Mouse (Mus musculus) CD4-positive, CD25-positive, alpha-beta regulatory T cell, adult 4 months (primary cell): ENCODE data around the gene Smcr8. TPM values are rescaled to one million over a fixed set of nuclear protein-coding genes. Genes with fewer than 3 reads are reported as not detected.

Experiments
- ATAC-seq: one replicate; pipeline ENCODE4 v1.8.0; 2017
- polyA plus RNA-seq, 2 experiments: library from polyadenylated mRNA; unstranded; fragments of 100-300 nt; shearing (Covaris generic); gene quantifications; one replicate each; pipeline ENCODE4 v1.2.1; 2017

The Smcr8 gene
- polyA plus RNA-seq: 1 to 10 TPM; 5.7 to 6.6 TPM

DNA sequence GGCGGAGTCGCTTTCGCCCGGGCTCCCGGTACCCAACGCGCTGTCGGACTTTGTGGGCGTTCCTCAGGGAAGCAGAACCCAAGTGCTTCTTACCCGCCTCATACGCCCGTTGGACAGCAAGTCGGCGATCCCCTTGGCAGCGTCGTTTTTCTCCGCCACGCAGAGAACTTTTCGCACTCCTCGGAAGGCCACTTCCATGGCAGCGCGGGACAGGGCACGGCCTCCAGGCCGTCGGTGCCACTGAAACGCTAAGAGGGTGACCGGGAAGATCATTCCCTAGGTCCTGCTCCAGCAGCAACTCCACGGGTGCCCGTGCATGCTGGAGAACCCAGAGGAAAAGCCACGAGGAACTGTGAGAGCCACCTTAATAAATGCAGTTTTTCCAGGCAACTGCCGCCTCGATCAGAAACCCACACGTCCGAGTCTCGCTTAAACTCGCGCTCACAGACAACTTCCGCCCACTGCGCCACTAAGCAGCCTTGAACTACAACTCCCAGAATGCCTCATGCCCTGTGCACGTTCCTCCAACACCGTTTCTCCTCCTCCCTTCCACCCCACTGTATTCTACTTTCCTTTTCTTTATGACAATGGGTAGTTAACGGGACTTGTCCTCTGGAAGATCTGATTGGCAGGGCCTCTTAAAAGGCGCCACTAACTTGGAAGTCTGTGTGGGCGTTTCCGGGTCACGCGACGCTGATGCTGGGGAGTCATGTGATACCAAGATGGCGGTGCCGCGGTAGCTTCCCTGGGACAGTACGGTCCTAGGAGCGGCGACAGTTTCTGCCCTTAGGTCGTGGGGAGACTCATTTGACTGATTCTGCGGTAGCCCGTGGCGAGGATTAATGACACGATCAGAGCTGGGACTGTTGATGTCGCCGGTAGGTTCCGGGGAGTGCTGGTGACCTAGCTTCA lies at the start of gene Smcr8, which contains the start of gene Top3a:
Gene Smcr8, plus strand, starts transcription at position 696 of the 912 bp plus-strand sequence.
Gene Top3a, minus strand, starts transcription at position 537 of the 912 bp plus-strand sequence.
- ATAC-seq: peak; percentile 95

DNA sequence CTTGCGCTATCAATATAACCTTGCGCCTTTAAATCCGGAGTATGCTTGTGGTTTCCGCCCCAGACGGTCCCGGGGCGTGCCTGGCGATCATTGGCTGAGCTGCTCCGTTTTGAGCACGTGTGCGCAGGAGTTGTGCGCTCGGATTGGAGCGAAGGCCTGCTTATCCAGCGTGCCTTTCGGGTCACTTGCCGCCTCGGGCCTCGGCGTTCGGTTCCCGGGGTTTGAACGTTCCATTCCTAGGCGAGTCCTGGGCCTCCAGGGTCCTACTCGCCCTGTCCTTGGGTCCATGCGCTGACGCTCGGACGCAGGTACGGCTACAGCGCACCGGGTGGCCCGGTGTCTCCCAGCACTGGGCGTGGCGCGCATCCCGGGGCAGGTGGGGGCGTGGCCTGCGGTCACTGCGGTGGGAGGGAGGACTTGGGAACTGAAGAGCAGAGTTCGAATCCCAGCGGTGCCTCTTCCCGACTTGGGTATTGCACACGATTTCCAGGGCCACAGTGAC lies 49.0 kb upstream of the Smcr8 start, which contains the start of gene Mief2:
Gene Mief2, plus strand, starts transcription at position 139 of the 502 bp plus-strand sequence.
- peak; percentile 94 for ATAC-seq

DNA sequence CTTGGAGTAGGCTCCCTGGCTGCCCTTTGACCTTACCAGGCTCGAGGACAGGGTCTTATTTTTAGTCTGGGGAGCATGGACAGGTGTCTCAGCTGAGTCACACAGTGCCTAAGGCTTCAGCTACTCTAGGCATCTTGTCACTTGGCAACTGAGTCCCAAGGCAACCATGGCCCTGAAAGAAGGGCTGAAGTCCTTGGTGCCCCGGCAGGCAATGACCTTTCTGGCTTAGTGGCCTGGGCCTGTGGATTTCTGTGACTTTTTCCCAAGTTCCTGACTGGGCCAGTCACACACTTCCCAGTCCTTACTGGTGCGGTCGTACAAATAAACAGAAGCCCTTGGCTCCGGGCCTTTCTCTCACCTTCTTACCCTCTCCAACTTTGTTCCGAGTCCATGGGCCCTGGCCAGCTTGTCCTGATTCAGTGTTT lies 48.1 kb upstream of the Smcr8 start:
- no peak for ATAC-seq

DNA sequence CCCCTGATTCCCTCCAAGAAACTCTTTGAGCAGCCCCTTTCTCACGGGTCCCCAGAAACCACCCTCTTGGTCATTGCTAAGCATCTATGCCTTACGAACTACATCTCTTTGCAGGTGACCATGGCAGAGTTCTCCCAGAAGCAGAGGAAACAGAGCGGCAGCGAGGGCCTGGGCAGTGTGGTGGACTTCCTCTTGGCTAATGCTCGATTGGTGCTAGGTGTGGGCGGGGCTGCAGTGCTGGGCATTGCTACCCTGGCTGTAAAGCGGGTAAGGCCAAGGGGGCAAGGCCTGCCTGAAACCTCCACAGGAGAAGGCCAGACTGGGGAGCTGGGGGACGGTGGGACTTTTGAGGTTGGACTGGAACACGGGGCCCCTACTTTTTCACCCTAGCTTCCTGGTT lies 47.2 kb upstream of the Smcr8 start:
- ATAC-seq: no peak

DNA sequence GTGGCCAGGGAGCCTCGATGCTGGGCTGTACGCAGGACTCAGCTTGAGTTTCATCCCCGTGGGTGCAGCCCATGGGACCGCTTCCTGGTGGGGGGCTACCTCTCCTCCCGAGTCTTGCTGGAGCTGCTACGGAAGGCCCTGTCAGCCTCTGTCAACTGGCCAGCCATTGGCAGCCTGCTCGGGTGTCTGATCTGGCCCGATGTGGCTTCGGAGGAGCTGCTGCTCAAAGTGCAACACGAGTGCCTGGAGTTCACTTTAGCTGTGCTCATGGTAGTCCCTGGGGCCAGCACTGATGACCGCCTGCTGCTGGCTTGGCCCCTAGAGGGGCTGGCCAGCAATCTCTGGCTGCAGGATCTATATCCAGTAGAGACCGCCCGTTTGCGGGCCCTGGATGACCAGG lies 46.1 kb upstream of the Smcr8 start:
- no peak for ATAC-seq

DNA sequence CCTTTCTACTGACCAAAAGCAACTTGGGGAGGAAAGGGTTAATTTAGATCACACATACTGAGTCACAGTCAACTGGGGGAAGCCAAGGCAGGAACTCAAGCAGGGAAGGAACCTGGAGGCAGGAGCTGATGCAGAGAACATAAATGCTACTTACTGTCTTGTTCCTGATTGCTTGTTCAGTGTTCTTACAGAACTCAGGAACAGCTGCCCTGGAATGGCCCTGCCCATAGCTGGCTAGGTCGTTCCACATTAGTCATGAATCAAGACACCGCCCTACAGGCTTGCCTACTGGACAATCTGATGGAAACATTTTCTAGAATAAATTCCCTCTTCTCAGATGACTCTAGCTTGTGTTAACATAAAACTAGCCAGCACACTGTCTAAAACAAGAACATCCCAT lies 43.1 kb upstream of the Smcr8 start:
- no peak for ATAC-seq

DNA sequence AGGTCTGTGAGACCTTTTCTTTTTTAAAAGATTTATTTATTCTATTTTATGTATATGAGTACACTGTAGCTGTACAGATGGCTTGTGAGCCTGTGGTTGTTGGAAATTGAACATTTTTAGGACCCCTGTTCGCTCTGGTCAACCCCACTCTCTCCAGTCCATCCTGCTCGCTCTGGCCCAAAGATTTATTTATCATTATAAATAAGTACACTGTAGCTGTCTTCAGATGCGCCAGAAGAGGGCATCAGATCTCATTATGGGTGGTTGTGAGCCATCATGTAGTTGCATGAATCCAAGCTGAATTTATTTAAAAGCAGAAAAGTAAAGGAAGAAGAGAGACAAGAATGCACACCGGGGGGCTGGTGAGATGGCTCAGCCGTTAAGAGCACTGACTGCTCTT lies 42.1 kb upstream of the Smcr8 start:
- ATAC-seq: no peak

DNA sequence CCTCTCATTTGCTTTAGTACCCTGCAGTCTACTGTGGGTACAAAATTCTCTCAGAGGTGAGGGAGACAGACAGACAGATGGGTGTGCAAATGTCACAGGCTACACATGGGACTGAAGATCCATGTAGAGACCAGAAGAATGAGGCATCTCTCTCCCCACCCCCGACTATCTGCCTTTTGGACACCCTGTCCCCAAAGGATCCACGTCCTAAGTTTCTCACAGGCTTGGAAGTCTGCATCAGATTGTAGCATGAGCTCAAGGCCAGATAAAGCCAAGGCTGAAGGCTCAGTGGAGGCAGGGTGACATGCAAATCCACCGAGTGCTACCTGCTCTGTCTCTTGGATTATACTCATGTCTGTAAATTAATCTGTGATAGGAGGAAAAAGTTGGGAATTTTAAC lies 40.8 kb upstream of the Smcr8 start:
- no peak for ATAC-seq

DNA sequence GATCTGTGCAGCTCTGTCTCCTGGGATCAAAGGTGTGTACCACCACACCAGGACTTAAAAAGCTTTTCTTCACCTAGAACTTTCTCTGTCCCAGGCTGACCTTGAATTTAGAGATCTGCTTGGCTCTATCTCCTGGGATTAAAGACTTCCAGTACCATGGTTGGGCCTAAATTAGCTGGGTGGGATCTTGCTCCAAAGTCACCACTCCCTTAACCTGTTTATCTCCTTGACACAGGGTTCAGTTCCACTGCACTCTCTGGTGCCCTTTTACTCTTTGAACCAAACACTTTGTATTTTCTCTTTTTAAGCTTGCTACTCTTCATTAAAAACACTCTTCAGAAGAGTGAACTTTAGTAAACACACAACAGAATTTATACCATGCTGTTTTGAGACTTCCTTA lies 39.9 kb upstream of the Smcr8 start:
- no peak for ATAC-seq

DNA sequence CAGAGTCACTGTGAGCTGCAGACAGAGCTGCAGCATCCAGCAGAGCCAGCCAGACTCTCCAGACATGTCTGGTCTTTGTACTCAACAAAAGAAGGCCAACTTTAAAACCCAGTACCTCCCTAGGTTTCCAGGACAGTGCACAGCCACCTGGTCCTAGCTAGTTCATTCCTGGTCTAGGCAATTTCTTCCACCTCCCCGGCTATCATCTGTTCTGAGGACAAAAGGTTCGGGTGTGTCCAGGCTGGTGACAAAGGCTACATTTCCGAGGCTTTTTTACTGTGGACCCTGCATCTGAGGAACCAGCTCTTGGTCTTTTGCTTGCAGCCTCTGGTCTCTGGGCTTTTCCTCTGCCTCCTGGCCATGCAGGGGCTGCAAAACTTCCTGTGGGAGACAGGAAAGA lies 37.0 kb upstream of the Smcr8 start:
- no peak for ATAC-seq

DNA sequence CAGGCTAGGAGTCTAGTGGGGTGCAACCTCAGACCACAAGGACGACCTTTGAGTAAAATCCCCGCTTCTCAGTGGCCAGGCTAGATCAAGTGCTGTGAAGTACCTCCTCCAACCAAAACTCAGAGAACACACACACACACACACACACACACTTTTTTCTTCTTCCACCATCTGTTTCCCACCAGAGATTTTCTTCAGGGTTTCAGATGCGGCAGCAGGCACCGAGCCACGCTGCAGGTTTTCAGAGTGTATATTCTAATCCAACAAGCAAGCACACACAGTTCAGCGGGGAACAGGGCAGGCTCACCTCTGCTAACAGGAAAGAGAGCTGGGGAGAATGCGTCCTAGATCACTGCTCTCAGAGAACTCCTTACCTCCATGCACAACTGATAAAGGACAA lies 21.8 kb upstream of the Smcr8 start:
- ATAC-seq: no peak

DNA sequence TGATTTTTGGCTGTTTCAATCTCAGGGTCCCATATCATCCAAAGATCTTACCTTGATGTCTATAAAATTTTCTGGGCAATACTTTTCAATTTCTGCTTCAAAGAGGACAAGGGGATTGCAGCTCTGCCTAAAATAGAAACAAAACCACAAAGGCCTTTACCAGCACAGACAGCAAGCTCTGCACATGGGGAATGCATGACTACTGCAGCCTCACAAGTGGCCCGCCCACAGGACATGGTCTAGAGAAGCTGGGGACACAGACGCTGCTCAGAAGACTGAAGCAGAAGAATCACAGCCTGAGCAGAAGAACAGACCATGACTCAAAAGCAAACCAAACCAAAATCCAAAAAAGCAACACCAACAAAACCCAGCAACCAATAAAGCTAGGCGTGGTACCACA lies 15.6 kb upstream of the Smcr8 start:
- no peak for ATAC-seq

DNA sequence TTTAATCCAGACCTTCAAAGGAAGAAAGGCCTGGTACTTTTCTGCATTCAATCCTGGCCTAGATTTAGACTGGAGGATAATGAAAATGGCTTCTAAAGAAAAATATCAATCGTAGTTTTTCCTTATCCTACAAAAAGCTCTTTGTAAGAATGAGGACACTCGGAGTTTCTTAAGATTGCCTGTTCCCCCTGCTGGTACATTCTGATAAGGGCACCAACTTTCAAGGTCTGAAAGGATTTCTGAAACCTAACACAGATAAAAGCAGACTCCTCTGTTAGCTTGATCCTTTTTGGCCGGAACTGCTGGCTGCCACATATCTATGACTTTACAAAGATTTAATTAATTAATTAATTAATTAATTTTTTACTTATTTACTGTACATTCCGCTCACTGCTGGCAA lies 10.4 kb upstream of the Smcr8 start:
- no peak for ATAC-seq

DNA sequence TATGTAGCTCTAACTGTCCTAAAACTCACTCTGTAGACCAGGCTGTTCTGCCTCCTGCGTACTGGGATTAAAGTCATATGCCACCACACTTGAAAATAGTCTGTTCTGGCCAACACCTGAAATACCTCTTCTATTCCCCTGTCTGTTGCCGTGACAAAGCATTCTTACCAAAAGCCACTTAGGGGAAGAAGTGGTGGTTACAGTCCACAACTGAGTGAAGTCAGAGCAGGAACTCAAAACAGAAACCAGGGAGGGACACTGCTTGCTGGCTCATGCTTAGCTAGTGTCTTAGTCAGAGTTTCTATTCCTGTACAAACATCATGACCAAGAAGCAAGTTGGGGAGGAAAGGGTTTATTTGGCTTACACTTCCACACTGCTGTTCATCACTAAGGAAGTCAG lies 8.0 kb upstream of the Smcr8 start:
- no peak for ATAC-seq

DNA sequence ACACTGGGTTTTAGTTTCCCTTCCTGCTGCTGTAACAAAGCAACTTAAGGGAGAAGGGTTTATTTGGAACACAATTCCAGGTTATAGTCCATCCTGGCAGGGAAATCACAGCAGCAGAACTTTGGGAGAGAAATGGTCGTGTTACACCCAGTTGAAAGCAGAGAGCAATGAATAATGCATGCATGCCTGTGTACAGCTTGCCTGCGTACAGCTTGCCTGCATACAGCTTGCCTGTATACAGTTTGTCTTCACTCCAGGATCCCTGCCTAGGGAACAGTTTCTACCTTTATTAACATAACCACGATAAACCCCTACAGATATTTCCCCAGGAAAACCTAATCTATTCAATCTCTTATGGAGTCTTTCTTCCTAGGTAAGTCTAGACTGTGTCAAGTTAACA lies 6.5 kb upstream of the Smcr8 start:
- no peak for ATAC-seq

DNA sequence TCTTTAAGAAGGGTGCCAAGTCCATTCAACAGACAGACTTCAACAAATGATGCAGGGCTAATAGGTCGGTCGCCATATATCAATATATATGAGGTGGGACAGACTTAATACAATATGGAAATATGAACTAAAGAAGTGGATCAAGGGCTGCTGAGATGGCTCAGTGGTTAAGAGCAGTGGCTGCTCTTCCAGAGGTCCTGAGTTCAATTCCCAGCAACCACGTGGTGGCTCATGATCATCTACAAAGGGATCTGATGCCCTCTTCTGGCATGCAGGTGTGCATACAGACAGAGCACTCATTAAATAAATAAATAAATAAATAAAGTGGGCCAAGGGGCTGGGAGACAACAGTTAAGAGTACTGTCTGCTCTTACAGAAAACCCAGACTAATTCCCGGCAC lies 5.2 kb upstream of the Smcr8 start:
- no peak for ATAC-seq

DNA sequence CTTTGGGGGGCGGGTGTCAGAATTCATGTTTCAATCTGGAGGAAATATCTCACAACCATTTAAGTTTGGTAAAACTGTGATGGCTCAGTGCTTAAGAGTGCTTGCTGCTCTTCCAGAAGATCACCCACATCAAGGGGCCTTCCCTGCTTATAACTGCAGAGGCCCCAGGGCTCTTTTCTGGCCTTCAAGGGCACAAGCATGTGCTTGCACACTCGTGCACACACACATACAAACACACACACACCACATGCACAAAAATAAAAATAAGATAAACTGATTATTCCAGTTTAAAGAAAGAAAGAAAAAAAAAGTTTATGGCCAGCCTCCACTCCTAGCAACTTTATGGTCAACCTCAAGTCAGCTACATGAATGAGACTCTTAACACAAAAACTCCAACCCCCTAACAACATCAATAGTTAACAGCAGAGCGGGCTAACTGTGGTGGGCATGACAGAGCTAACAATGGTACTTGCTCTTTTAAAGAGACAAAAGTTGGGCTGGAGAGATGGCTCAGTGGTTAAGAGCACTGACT lies 3.1 kb upstream of the Smcr8 start:
- ATAC-seq: no peak

DNA sequence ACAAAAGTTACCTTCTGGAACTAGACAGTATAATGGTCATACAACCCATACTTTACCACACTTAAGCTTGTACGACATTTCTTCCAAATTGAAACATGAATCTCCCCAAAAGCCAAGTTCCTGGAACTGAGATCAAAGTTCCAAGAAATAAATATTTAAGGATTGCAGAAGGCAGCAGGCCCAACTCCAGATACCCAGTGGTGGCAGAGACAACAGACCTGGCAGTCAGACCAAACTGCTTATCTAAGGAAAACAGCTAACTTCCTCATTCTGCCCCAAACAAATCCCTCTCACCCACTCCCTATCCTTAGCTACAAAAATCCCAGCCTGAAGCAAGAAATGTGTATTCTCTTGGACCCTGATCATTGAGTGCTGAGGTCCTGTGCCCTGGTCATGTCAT lies 2.5 kb upstream of the Smcr8 start:
- ATAC-seq: no peak

DNA sequence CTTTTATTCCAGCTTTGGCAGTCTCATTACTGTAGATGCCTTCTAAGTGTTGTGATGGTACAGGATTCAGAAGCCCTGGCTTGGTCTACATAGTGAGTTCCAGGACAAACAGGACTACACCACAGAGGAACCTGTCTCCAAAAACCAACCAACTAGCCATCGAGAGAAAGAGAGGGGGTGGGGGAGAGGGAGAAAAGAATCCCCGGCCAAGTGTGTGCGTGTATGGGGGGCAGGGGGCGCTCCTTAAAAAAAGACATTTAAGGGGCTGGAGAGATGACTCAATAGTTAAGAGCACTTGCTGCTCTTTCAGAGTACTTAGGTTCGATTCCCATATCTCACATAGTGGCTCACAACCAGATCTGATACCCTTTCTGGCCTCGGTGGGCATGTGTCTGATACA lies 1.7 kb upstream of the Smcr8 start:
- ATAC-seq: no peak

DNA sequence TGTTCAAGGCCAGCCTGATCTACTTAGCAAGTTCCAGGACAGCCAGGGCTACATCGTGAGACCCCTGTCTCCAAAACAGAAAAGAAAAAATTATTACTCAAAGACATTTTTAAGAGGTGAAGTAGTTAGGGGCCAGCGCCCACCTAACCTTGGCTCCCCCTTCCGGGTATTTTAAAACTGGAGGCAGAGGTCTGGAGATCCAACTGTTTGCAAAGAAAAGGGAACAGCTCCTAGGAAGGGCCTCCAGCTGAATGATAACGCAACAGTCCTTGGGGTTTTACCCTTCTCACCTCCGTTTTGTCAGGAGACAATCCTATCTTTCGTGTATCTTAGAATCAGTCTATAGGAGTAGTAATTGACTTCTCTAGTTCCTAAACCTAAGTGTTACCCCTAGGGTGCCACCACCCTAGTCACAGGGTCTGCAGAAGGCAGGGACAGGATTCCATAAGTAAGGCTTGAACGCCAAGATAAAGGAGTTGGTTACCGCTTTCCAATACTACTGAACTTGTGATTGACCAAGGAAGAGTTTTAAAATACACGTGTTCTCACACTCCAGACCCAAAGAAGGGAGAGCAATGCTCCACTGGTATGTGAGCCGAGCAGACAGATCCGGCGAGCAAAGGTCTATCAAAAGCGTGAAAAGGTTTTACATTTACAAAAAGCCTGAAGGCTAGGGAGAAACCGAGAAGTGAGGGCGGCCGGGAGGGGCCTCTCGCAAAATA lies 1.1 kb upstream of the Smcr8 start:
- no peak for ATAC-seq

DNA sequence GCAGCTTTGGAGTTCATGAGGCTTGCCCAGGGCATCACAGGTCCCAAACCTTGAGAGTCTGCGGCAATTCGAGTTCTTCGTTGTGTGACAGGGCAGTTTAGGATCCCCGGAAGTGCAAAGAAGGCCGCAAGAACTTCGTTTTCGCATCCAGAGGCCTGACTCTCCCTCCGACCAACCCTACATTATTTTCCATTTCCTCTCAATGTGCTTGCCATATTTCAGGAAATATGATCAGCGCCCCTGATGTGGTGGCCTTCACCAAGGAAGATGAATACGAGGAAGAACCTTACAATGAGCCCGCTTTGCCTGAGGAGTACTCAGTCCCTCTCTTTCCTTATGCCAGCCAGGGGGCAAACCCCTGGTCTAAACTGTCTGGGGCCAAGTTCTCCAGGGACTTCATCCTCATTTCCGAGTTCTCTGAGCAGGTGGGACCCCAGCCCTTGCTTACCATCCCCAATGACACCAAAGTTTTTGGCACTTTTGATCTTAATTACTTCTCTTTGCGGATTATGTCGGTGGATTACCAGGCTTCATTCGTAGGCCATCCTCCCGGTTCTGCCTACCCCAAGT lies 562 bp downstream of the Smcr8 start:
- no peak for ATAC-seq

DNA sequence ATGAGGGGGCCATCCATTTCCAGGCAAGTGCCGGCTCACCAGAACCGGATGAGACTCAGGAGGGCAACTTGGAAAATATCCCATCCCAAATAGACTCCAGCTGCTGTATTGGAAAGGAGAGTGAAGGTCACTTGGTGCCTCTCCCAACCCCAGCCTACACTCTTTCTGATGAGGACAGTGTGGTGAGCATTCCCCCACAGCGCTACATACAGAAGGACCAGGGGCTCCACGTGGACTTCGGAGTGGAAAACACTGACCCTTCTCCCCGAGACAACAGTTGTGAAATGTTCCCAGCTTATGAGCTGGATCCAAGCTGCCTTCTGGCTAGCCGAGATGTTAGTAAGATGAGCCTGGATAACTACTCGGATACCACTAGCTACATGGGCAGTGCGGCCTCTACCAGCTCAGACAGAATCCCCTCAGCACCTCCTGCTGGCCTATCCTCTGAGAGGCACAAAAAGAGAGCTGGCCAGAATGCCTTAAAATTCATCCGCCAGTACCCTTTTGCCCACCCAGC lies 2.4 kb downstream of the Smcr8 start:
- no peak for ATAC-seq
